Mouse (Mus musculus): ENCODE results near the gene Scfd2. TPM values are rescaled to one million over a fixed set of nuclear protein-coding genes. Genes with fewer than 3 reads are reported as not detected.

Gene Scfd2
- total RNA-seq, 2 experiments from 2014 or later: 27.9 to 29.8 TPM

DNA sequence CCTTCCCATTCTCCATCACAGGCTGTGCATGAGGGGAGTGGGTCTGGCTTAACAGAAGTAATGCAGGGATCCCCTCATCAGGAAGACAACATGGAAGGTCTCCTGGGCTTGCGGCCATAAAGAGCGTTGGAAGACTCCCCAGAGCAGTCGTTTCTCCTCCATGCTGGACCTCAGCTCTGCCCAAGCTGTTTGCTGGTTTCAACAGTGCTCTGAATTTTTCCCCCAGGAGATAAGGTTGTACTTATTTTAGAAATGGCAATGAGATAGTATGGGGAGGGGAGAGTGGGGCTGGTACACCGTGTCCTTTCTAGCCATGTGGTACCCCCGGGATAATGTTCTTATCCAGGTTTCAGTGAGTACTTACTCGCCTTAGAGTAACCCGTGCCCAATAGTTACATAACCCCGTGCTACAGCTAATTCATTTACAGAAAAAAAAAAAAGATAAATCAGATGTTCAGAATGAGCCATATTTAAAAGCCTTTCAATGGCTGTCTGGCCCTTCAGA, 285.9 kb downstream of the Scfd2 start:
- no peak for DNase-seq (ENCODE audit: low spot score in 2 of 2)

GRCm38 (mm10) chr5:74244406-74245019, 287.0 kb downstream of the Scfd2 start:
- DNase-seq (ENCODE audit: low spot score in 2 of 2): no peak

DNA sequence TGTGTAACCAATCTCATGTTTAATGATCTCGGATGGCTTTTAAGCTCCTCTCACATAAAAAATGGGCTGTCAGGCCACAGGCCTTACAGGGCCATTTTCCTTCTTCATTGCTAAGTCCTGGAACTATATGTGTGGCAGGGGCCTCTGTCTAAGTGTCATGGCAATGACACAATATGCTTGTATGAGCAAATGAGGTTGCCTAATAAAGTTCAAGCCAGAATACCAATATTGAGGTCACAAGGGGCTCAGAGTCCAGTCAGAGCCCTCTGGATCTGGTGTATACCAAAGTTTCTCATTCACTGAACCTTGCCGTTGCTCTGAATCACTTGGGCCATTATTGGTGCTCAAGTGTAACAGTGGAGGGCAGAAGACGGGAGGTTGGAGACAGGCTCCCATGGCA, 288.9 kb downstream of the Scfd2 start:
- no peak for DNase-seq (ENCODE audit: low spot score in 2 of 2)

DNA sequence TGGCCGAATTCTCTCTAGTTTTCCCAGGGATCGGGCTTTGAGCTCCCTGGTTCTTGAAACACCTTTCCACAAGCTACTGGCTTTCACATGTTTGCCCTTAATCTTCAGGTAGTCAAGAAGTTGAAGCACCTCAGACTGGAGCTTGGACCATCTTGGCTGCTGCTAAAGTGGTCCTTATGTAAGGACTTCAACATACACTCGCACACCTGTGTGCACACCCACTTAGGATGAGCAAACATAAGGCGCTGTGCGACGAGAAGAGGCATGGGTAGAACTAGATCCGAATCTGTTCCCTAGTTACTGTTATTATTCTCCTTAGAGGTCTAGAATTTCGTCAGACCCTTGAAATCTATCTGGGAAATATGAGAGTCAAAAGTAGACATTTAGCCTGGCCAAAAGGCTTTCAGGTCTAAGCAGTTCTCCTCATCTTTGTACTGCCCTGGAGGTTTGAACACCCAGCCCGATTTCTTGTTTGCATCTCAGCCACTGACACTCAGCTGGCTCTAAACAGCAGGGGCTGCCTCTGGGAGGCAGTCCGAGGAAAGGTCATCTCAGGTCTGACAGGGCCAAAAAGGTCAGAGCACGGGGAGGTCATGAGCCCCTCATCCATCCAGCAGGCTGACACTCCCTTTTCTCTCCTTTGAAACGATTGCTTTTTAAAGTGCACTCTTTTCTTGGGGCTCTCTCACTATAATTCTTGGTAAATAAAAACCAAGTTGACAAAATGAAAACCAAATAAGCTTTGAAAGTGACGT, 290.5 kb downstream of the Scfd2 start:
- DNase-seq (ENCODE audit: low spot score in 2 of 2): no peak

GRCm38 (mm10) chr5:74240298-74240697, 291.3 kb downstream of the Scfd2 start:
- DNase-seq (ENCODE audit: low spot score in 2 of 2): no peak

GRCm38 (mm10) chr5:74239369-74239768, 292.2 kb downstream of the Scfd2 start:
- no peak for DNase-seq (ENCODE audit: low spot score in 2 of 2)

GRCm38 (mm10) chr5:74233808-74234207, 297.8 kb downstream of the Scfd2 start:
- DNase-seq (ENCODE audit: low spot score in 2 of 2): no peak

- DNase-seq (ENCODE audit: low spot score in 2 of 2): no peak
Observed at GRCm38 (mm10) chr5:74230525-74230924, 301.0 kb downstream of the Scfd2 start.

DNA sequence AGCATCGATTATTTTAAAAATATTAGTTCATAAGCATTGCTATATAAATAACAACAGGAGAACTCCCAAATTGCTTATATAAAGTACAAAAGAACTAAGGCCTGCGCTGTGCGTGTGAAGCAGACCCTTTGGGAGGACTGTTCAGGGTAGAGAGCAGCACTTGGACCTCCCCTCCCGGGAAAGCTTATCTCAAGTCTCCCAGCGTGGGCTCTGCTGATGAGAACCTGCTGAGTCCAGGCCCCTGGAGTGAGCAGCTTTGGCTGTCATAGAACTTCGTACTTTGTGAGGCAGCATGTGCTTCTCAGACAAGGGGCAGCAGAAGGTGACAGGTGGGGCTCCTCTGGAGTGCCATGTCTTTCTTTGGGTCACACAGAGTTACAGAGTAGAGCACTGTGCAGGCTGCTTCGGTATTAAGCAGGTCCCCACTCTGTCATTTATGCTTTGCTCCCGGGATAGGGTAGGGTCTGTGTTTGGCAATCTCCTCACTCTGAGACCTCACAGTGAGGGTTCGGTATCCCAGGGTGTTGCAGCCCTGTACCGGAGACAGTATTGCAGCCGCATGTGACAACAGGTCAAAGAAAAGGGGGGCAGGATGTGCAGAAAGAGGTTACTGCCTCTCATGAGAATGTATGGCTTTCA, 301.7 kb downstream of the Scfd2 start:
- no peak for DNase-seq (ENCODE audit: low spot score in 2 of 2)

DNA sequence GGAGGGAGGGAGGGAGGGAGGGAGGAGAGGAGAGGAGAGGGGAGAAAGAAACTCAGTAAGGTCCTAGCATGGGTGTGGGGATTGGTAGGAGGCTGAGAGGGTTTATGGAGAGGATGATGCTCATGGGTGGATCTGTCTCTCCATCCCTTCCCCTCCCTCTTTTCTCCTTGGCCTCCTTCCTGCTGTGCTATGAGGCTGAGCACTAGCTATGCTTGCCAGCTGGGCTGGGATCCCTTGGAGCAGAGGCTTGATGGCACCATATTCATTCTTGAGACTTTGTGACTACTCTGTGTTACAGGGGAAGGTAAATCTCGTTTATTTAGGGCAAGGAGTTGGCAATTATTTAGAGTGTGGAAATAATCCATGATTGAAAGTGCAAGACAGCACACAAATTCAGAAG, 302.6 kb downstream of the Scfd2 start:
- no peak for DNase-seq (ENCODE audit: low spot score in 2 of 2)

DNA sequence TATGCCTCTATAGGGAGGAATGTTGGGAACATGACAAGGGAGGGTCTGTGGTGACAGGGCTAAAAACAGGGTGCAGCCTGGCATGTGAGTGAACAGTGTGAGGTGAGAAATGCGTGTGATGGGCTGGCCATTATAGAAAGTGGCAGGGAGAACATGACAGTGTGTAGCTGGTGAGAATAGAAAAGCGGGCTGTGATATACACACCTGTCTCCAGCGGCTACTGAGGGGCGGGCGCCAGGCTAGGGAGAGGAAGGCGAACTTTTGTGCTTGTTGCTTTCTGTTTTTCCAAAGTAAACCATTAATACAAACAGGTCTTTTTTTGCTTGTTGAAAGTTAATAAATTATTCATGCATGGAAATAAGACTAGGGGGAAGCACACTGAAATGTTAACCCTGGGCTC, 304.2 kb downstream of the Scfd2 start:
- no peak for DNase-seq (ENCODE audit: low spot score in 2 of 2)

DNA sequence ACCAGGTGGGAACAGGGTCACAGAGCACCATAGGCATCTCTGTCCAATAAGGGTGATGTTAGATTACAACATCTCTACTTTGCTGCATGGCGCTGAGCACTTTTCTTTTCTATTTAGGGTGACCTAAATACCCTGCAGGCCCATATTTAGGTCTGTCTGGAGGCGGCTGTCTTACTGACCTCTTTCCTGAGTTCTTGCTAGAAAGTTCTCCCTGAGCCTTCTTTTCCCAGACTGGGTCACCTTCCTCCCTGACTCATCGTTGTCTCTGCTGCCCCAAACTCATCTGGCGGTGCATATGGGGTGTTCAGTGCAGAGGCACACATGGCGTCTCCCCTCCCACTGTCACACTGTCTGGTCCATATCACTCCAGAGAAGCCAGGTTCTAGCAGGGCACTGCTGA, 305.4 kb downstream of the Scfd2 start:
- DNase-seq (ENCODE audit: low spot score in 2 of 2): no peak

DNA sequence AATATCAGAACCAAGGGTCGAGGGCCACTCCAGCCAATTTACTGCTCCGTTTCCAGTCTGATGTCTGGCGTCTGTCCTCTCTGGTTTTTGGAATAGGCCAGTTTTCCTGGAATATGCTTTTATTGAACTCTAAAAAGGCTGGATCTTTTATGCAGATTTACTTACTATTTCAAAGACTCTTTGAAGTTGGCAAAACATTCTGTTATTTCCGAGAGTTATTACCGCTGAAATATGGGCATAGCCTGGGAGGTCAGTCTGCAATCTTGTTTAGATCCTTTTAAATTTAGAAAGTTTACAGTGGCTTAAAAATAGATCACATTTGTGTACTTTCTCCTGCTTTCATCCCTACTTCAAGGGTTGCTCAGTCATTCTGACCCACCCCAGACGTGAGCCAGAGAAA, 307.1 kb downstream of the Scfd2 start:
- no peak for DNase-seq (ENCODE audit: low spot score in 2 of 2)

GRCm38 (mm10) chr5:74222626-74223025, 308.9 kb downstream of the Scfd2 start:
- DNase-seq (ENCODE audit: low spot score in 2 of 2): no peak

DNA sequence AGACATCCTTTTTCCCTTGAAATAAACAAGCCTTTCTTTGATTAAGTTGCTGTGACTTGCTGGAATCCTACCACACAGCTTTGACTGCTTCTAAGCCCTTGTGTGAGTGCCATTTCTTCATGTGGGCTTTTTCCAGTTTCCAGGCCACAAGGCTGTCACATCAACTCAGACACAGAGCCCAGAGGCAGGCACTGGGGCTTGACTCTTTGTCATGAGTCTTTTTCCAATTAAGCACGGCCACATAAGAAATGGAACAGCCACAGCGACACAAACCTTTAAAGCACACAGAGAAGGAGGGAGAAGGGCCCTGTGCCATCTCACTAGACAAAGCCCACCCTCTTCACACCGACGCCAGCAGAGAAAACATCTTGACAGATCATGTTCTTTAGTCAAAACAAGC, 313.0 kb downstream of the Scfd2 start:
- DNase-seq (ENCODE audit: low spot score in 2 of 2): no peak

DNA sequence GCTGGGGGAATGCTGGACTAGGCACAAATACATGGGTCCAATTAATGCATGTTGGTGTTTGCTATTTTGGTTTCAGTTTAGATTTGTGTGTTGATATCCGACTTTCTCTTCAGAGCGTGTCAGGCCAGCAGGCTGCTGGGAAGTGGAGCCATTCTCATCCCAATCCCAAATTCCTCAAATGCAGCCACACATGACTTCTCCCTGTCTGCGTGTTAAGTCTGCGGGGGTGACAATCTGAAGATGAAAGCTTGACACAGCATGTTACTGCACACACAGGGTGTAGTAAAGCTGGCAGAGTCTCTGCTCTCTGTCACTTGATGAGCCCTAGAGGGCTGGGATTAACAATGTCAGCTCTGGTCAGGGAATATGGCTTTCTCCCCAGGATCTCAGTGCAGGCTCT, 316.4 kb downstream of the Scfd2 start:
- DNase-seq (ENCODE audit: low spot score in 2 of 2): no peak

GRCm38 (mm10) chr5:74214501-74215110, 317.0 kb downstream of the Scfd2 start:
- no peak for DNase-seq (ENCODE audit: low spot score in 2 of 2)

GRCm38 (mm10) chr5:74211346-74211745, 320.2 kb downstream of the Scfd2 start:
- DNase-seq (ENCODE audit: low spot score in 2 of 2): no peak

DNA sequence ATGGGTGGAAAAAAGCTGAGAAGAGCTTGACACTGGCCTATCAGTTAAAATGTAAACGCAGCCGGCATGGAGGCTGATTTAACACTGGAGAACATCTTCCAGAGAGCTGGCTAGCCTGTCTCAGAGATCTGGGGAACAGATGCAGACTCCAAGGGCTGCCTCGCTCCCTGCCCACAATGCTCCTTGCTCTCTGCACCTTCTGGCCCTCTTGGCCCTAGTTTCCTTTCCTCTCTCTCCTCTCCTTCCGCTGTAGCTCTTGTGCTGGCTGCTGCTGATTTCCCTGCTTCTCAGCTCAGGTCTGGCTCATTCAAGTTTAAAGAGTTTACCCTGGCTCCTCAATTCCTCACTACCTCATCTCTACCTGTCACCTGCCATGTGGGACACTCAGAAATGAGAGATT, 321.9 kb downstream of the Scfd2 start:
- no peak for DNase-seq (ENCODE audit: low spot score in 2 of 2)

DNA sequence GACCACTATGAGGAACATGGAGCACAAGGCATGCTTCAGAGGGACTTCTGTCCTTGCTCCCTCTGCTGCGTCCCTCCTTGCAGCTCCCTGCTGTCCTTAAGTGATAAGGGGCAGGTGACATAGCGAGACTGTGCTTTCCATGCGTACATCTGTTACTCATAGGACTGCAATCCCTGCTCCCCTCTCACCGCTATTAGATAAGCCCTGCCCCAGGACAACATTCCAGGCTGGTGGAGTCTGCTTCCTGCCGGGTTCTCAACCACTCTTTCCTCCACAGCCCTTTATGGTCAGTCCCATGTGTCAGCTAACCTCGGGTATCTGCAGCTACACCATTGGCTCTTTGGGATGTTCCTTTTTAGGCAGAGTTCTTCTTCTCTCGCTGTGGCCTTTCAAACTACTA, 323.1 kb downstream of the Scfd2 start:
- DNase-seq (ENCODE audit: low spot score in 2 of 2): no peak

- no peak for DNase-seq (ENCODE audit: low spot score in 2 of 2)
Observed at GRCm38 (mm10) chr5:74207209-74207608, 324.4 kb downstream of the Scfd2 start.

DNA sequence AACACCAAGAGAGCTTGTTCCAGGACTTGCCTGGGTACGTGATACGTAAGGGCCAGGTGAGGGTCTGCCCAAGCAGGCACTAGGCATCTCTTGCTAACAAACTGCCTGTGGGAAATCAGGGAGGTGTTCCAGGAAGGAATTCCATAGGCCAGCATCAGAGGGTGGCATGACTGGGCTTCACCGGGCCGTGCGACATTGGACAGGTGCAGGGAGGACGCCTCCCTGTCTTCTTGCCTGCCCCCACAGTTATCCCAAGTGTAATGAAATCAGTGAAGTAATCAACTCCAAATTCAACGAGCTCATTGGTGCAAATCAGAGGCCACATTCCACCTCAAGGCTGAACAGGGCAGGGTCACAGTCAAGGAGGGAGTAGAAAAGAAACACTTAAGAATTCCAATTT, 324.9 kb downstream of the Scfd2 start:
- no peak for DNase-seq (ENCODE audit: low spot score in 2 of 2)

Measured in layer of hippocampus, postnatal 10 days (tissue).